Mouse (Mus musculus) kidney, postnatal 14 days (tissue): ENCODE results near the gene Sec31a.
"Not testable (repeated sequence)": the region's sequence is repeated elsewhere in the genome, so short reads cannot be mapped to it uniquely, and the experiment has no call there.

Source experiments
- DNase-seq: peaks from one replicate; pipeline ENCODE4 v3.0.0; 2022; ENCODE audit warnings: mixed read lengths

The Sec31a gene

GRCm38 (mm10) chr5:100415761-100416590, at the start of gene Sec31a:
Gene Sec31a, minus strand, starts transcription at chr5:100416234.
- peak; percentile 99 for DNase-seq

- DNase-seq: no peak
Measured at GRCm38 (mm10) chr5:100462374-100462773, 46.3 kb upstream of the Sec31a start.

GRCm38 (mm10) chr5:100461526-100461925, 45.5 kb upstream of the Sec31a start:
- no peak for DNase-seq

- no peak for DNase-seq
Measured at GRCm38 (mm10) chr5:100459468-100459867, 43.4 kb upstream of the Sec31a start.

- DNase-seq: no peak
Measured at GRCm38 (mm10) chr5:100451871-100452270, 35.8 kb upstream of the Sec31a start.

GRCm38 (mm10) chr5:100438796-100439195, 22.8 kb upstream of the Sec31a start:
- no peak for DNase-seq

- no peak for DNase-seq
Measured at GRCm38 (mm10) chr5:100437917-100438316, 21.9 kb upstream of the Sec31a start.

- DNase-seq: no peak
Measured at GRCm38 (mm10) chr5:100437086-100437485, 21.1 kb upstream of the Sec31a start.

DNA sequence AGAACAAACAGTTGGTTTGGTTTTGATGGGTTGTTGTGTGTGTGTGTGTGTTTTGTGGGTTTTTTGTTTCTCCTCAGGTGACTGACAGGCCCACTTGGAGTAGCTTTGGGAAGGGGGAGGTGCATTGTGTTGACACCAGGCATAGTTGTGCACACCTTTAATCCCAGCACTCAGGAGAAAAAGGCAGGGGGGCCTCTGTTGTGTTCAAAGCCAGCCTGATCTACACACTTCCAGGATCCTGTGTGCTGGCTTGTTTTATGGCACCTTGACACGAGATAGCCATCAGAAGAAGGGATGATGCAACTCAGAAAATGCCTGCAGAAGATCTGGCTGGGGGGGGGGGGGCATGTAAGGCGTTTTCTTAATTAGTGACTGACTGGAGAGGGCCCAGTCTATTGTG, 14.9 kb upstream of the Sec31a start:
- DNase-seq: no peak

GRCm38 (mm10) chr5:100430076-100430390, 14.0 kb upstream of the Sec31a start:
- DNase-seq: no peak

DNA sequence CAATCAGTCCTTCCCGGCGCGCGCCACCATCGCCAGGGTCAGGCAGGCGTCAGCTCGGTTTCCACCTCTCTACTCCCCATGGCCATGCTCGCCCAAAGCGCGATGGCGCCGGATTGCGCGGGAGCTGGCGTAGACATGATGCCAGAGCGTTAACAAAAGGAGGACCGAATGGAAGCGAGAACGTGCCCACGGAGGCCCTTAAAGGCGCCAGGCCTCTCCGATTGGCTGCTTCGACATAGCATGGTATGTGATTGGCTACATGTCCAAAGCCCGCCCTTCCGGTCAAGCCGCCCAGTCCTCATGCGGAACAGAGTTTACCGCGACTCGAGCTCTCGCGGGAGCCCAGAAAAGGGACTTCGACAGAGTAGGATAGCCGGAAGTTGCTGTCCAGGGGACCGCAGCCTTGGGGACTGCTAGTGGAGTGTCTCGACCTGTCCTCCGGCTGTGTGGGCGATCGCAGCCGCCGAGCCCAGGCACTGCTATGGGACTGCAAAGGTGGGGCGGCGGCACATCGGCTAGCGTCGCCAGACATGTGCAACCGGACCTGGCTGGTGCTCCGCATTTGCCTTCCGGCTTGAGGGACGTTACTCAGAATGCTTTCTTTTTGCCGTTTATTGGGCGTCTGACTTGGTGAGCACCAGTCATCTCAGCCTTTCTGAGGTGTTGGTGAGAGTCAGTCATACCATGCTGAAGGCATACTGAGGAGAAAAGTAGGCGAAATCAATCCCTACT, 13.5 kb upstream of the Sec31a start:
- peak; percentile 96 for DNase-seq

DNA sequence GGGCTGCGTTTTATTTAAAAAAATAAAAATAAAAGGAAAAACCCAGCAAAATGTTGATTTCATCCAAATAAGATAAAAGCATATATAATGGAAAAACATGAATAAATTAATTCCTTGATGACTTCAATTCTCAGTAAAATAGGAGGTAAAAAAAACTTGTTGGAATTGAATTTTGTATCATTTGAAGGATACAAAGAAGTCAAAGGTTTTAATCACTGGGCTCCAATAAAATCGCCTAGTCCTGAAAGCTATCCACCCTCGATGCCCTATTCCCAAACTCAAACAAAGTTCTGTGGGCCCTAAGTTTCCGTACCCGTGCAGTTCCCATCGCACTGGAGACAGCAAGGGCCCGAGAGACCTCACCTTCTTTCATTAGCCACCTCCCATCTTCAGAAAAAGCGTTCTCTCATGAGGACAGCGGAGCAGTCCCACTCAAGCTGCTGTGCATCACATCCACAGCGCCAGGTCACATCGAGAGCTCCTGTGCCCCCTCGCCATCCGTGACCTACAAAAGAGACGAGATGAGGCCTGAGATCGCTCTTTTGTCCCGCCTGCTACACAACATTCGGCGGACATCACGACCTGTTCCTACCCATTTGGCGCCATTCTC, 12.8 kb upstream of the Sec31a start:
- DNase-seq: no peak

- no peak for DNase-seq
Measured at GRCm38 (mm10) chr5:100428031-100428733, 12.1 kb upstream of the Sec31a start.

GRCm38 (mm10) chr5:100427276-100427675, 11.2 kb upstream of the Sec31a start:
- DNase-seq: no peak

GRCm38 (mm10) chr5:100425823-100426222, 9.8 kb upstream of the Sec31a start:
- not testable (repeated sequence) for DNase-seq

- no peak for DNase-seq
Measured at GRCm38 (mm10) chr5:100424252-100424651, 8.2 kb upstream of the Sec31a start.

GRCm38 (mm10) chr5:100423626-100424025, 7.6 kb upstream of the Sec31a start:
- no peak for DNase-seq

- DNase-seq: no peak
Measured at GRCm38 (mm10) chr5:100418861-100419260, 2.8 kb upstream of the Sec31a start.

DNA sequence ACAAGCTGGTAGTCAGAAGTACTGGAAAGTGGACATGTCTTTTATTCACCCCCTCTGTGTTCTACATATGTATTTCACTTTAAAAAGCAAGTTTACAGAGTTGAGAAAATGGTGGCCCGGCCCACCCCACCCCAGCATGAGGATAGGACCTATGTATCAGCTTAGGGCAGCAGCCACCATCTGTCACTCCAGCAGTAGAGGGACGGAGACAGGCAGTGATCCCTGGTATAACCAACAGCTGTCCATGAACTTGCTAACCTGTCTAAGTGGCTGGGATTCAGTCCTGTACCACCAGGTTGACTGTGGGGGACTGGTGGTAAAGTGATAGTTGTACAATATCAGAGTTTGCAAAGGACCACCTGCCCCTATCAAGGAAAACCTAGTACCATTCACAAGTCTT, 2.0 kb upstream of the Sec31a start:
- no peak for DNase-seq

- no peak for DNase-seq
Measured at GRCm38 (mm10) chr5:100414474-100415196, 1.4 kb downstream of the Sec31a start.

- no peak for DNase-seq
Measured at GRCm38 (mm10) chr5:100412886-100413285, 3.1 kb downstream of the Sec31a start.

- no peak for DNase-seq
Measured at GRCm38 (mm10) chr5:100410281-100410680, 5.8 kb downstream of the Sec31a start.

- DNase-seq: no peak
Measured at GRCm38 (mm10) chr5:100408485-100408884, 7.5 kb downstream of the Sec31a start.
